Mouse (Mus musculus) neural tube, embryonic 12.5 days (tissue): ENCODE measurements around the gene Paxx. TPM values are rescaled to one million over a fixed set of nuclear protein-coding genes. Genes with fewer than 3 reads are reported as not detected.

Experiments
- ATAC-seq: fragments of 200-750 bp; cut with Nextera tagmentation; 2 replicates; pipeline ENCODE4 v1.8.0; 2017; ENCODE audit warnings: low read depth, mild to moderate bottlenecking, moderate TSS enrichment, moderate library complexity; ENCODE audit not compliant: low FRiP score
- H3K27ac ChIP-seq: fragments of 300-500 bp; sonication (generic); 2 replicates; pipeline ENCODE4 v1.5.1; 2016
- H3K27me3 ChIP-seq: fragments of 300-500 bp; sonication (generic); replicated peaks from 2 replicates; pipeline ENCODE4 v1.6.1; 2016; ENCODE audit warnings: mild to moderate bottlenecking
- H3K36me3 ChIP-seq: fragments of 300-500 bp; sonication (generic); 2 replicates; pipeline ENCODE4 v1.6.1; 2016; ENCODE audit warnings: mild to moderate bottlenecking
- H3K4me1 ChIP-seq: fragments of 300-500 bp; sonication (generic); 2 replicates; pipeline ENCODE4 v1.6.1; 2016
- H3K4me2 ChIP-seq: fragments of 300-500 bp; sonication (generic); replicated peaks from 2 replicates; pipeline ENCODE4 v1.6.1; 2016; ENCODE audit warnings: mild to moderate bottlenecking
- H3K4me3 ChIP-seq: fragments of 300-500 bp; sonication (generic); 2 replicates; pipeline ENCODE4 v1.5.1; 2016
- H3K9ac ChIP-seq: fragments of 300-500 bp; sonication (generic); 2 replicates; pipeline ENCODE4 v1.6.1; 2016; ENCODE audit warnings: mild to moderate bottlenecking
- H3K9me3 ChIP-seq: fragments of 300-500 bp; sonication (generic); 2 replicates; pipeline ENCODE4 v1.6.1; 2016; ENCODE audit warnings: mild to moderate bottlenecking
- WGBS: fragments of 180-500 bp; shearing (Covaris S2); methylation state at CpG from one replicate; pipeline ENCODE4 v1.1.7; 2016; 5-methylcytosine and 5-hydroxymethylcytosine counted together
- polyA plus RNA-seq: library from polyadenylated mRNA; unstranded; fragments of >200 nt; fragmentation: Nextera tagmentation; extraction: Ambion mirVana; gene quantifications from 2 replicates; pipeline ENCODE4 v1.2.1, GENCODE M21; 2016

Gene Paxx
- polyA plus RNA-seq, 1 experiment from 2014 or later: 52.5 TPM

DNA sequence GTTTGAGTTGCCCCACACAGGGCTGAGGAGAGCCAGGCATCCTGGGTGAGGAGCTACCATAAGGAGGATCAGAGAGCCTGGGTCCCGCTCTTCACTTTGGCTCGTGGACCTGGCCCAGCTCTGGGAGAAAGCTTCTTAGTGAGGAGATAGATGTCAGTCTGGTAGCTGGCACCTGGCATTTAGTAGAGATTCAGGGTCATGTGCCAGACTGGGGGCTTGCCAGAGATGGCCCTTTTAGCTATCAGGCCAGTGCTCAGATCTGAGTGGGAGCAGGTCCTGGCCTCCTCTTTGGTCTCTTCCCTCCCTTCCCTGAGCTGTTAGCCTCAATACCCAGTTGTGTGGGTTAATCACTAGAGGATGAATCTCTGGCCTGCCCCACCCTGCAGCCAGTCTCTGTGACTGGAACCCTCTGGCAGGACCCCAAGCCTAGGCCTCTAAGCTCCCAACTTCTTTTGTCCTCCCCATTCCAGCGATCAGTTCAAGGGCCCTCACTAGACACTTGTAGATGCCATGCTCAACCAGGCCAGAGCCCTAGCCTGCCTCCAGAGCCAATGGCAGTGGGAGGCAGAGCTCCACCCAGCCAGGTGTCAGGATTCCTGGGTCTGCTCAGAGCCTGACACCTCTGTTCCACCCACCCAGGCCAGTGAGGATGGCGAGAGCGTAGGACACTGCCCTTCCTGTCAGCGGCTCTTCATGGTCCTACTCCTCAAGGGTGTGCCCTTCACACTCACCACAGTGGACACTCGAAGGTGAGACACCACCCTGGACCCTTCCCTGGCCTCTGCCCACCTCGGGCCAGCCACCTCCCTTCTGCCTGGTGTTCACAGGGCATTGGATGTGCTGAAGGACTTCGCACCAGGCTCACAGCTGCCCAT lies 3.6 kb downstream of the Paxx start:
- Histone ChIP-seq H3K9ac (no peak overlapping the region), H3K4me3 (no peak overlapping the region), H3K27ac (no peak overlapping the region), H3K36me3 (peaks cover 16% of the 10 kb centered on the region), H3K27me3 (no peaks in the 10 kb centered on the region), H3K9me3 (no peaks in the 10 kb centered on the region), H3K4me2 (no peak overlapping the region), H3K4me1 (peaks cover 24% of the 10 kb centered on the region)
- ATAC-seq: no peak
- 87% methylated on average over 9 of the region's 9 CpGs for WGBS

DNA sequence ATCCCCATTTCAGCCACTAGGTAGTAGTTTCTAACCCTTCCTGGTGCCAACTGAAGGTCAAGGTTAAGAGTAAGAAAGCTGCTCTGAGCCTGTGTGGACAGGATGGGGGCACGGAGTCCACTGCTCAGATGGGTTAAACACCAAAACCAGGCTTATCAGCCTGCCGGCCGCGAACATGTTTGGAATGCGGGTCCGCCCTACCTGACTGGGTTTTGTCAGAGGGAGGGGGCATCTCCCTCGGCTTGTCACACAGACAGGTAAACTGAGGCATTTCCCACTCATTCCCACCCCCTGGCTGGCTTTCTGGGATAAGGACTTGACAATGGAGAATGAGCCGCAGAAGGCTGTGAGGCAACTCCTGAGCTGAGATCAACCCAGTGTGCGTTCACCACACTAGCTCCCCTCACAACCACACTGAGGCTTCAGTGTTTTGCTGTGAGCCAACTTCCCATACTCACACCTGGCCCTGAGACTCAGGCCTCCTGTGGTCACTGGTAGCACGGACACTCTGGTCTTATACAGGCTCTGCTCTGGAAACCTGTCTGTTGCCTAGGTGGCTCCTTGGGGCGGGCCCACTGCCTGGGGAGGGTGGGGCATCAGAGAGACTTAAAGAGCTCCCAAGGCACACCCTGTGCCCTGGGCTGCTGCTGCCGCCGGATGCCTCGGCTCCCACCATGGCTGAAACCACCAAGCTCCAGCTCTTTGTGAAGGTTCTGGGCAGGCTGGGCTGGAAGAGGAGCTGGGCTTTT lies 4.5 kb downstream of the Paxx start, which contains the start of gene Clic3:
TSS of gene Clic3 (plus strand) at position 634 of the 749 bp plus-strand sequence.
- WGBS: 70% methylated on average over 14 of the region's 14 CpGs

DNA sequence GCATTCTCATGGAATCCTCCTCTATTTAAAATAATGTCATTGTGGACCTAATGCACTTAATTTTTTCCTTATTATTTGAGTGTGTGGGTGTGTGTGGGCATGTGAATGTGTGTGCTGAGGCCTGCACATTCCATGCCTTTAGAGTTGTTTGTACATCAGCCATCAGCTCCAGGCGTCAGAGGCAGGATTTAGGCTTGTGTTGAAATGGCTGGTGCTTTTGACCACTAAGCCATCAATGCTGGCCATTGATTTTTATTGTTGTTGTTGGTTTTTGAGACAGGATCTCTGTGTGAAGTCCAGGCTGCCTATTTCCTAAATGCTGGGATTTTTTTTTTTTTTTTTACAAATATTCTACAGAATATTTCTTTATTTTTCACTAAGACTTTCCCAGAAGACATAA lies 7.9 kb downstream of the Paxx start:
- H3K4me1 ChIP-seq: no peaks in the 10 kb centered on the region
- ATAC-seq: no peak
- H3K27ac ChIP-seq: no peak overlapping the region
- no peak overlapping the region for H3K4me2 ChIP-seq
- no peaks in the 10 kb centered on the region for H3K27me3 ChIP-seq
- H3K9me3 ChIP-seq: no peaks in the 10 kb centered on the region
- no peak overlapping the region for H3K9ac ChIP-seq
- H3K36me3 ChIP-seq: peaks cover under 1% of the 10 kb centered on the region; the same call in 1 of the 2 replicates
- WGBS: 28% methylated on average over 1 of the region's 1 CpGs
- H3K4me3 ChIP-seq: no peak overlapping the region

More for the DNA sequence above, 4.5 kb downstream of the Paxx start, which contains the start of gene Clic3:
- no peak within 1 kb of the TSS for H3K9ac ChIP-seq
- no peak within 1 kb of the TSS for H3K27ac ChIP-seq
- peaks cover 16% of the 10 kb centered on the region for H3K36me3 ChIP-seq
- no peaks in the 10 kb centered on the region for H3K27me3 ChIP-seq
- H3K9me3 ChIP-seq: no peaks in the 10 kb centered on the region
- H3K4me1 ChIP-seq: peaks cover 23% of the 10 kb centered on the region
- H3K4me3 ChIP-seq: no peak within 1 kb of the TSS
- no peak within 1 kb of the TSS for H3K4me2 ChIP-seq
- no peak for ATAC-seq

DNA sequence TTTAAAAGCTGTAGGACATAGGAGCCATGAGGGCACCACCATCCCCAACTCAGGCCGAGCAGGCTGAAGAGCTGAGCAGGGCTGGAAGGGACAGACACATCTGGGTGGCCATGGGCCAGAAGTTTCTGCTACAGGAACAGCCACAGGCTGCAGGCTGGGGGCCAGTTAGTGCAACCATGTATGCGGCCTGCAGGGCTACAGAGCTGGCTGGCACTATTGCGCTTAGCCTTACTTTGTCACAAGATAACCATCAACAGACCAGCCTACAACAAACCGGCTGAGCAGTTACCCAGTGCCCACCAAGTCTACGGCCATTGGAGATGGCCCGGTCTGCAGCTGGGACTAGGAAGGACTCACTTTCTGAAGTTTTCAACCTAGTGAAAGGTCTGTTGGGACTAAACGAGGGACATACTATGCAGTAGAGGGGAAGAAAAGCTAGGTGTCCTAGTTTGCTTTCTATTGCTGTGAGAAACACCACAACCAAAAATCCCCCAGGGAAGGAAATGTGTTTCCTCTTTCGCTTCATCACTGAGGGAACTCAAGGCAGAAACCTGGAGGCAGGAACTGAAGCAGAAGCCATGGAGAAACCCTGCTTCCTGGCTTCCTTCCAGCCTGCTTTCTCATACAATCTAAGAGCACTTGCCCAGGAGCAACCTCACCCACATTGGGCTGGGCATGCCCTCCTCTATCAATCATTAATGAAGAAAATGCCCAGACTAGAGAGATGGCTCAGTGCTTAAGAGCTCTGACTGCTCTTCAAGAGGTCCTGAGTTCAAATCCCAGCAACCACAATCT lies 9.8 kb downstream of the Paxx start:
- 88% methylated on average over 8 of the region's 8 CpGs for WGBS
- peaks cover 19% of the 10 kb centered on the region for H3K36me3 ChIP-seq
- no peaks in the 10 kb centered on the region for H3K9me3 ChIP-seq
- no peak overlapping the region for H3K4me2 ChIP-seq
- H3K4me1 ChIP-seq: no peaks in the 10 kb centered on the region
- no peaks in the 10 kb centered on the region for H3K27me3 ChIP-seq
- H3K27ac ChIP-seq: no peak overlapping the region
- no peak overlapping the region for H3K4me3 ChIP-seq
- no peak for ATAC-seq
- no peak overlapping the region for H3K9ac ChIP-seq

DNA sequence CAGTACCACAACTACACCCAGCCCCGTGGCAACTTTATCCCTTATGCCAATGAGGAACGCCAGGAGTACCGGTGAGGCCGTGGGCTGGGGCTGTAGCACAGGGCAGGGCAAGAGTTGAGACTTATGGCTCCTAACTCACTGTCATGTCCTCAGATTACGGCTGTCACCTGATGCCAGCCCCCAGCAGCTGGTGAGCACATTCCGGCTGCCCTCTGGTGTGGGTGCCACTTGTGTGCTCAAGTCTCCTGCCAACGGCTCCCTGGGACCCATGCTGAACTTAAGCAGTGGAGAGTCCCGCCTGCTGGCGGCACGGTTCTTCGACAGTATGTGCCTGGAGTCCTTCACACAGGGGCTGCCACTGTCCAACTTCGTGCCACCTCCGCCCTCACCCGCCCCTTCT lies 18.2 kb downstream of the Paxx start:
- 91% methylated on average over 14 of the region's 14 CpGs for WGBS
- Histone ChIP-seq H3K4me2 (no peak overlapping the region), H3K27ac (no peak overlapping the region), H3K4me1 (no peaks in the 10 kb centered on the region), H3K9ac (no peak overlapping the region), H3K9me3 (no peaks in the 10 kb centered on the region), H3K4me3 (no peak overlapping the region), H3K27me3 (no peaks in the 10 kb centered on the region), H3K36me3 (peaks cover 91% of the 10 kb centered on the region)
- ATAC-seq: no peak

DNA sequence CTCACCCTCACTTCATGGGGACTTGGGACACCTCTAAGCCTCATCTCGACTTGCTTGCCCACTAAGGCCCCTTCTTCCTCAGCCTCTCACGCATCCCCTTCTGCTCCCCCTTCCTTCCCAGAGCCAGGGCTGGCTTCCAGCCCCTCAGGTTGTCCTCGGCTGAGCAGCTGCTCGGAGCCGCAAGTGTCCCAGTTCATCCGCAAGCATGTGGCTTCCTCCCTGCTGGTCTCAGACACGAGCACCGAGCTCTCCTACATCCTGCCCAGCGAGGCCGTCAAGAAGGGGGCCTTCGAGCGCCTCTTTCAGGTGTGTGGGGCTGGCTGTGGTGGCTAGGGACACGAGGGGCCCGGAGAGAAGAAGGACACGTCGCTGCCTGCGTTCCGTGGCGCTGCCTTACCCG lies 19.8 kb downstream of the Paxx start:
- WGBS: 91% methylated on average over 20 of the region's 20 CpGs
- Histone ChIP-seq H3K4me2 (no peak overlapping the region), H3K4me3 (no peak overlapping the region), H3K9ac (no peak overlapping the region), H3K27me3 (no peaks in the 10 kb centered on the region), H3K27ac (no peak overlapping the region), H3K9me3 (no peaks in the 10 kb centered on the region), H3K4me1 (no peaks in the 10 kb centered on the region), H3K36me3 (peaks cover 91% of the 10 kb centered on the region)
- no peak for ATAC-seq

DNA sequence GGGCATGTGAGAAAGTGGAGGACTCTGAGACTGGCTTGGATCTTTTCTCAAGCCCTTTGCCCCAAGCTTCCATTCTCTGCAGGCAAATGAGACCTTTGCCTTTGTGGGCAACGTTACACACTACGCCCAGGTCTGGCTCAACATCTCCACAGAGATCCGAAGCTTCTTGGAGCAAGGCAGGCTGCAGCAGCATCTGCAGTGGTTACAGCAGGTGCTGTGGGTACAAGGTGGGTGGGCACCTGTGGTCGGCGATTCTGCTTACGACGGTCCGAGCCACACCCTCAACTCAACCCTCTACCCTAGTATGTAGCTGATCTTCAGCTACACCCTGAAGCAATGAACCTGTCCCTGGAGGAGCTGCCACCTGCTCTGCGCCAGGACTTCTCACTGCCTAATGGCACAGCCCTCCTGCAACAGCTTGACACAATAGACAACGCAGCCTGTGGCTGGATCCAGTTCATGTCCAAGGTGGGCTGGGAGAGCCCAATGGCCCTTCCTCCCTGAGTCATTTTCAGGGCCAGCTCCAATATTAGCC lies 24.5 kb downstream of the Paxx start:
- Histone ChIP-seq H3K4me2 (no peak overlapping the region), H3K4me3 (no peak overlapping the region), H3K27ac (no peak overlapping the region), H3K9ac (no peak overlapping the region), H3K27me3 (no peaks in the 10 kb centered on the region), H3K36me3 (peaks cover 69% of the 10 kb centered on the region), H3K9me3 (no peaks in the 10 kb centered on the region), H3K4me1 (no peaks in the 10 kb centered on the region)
- WGBS: 91% methylated on average over 10 of the region's 10 CpGs
- no peak for ATAC-seq

DNA sequence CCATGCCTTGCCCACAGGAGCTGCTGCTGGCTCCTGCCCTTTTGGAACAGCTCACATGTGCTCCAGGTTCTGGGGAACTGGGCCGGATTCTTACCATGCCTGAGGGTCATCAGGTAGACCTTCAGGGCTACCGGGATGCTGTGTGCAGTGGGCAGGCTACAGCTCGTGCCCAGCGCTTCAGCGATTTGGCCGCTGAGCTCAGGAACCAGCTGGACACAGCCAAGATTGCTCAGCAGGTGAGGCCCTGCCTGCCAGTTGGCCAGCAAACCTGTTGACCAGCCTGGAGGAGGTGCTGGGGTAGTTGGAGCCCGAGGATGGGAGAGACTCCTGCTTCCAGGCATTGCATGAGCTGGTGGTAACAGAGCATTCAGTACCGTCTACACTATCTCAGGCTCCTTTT lies 26.6 kb downstream of the Paxx start:
- no peak for ATAC-seq
- Histone ChIP-seq H3K27ac (no peak overlapping the region), H3K4me1 (peaks cover 18% of the 10 kb centered on the region), H3K9ac (no peak overlapping the region), H3K4me2 (no peak overlapping the region), H3K27me3 (peaks cover 5% of the 10 kb centered on the region; the same call in 1 of the 2 replicates), H3K9me3 (no peaks in the 10 kb centered on the region), H3K36me3 (peaks cover 57% of the 10 kb centered on the region), H3K4me3 (no peak overlapping the region)
- 86% methylated on average over 8 of the region's 8 CpGs for WGBS

DNA sequence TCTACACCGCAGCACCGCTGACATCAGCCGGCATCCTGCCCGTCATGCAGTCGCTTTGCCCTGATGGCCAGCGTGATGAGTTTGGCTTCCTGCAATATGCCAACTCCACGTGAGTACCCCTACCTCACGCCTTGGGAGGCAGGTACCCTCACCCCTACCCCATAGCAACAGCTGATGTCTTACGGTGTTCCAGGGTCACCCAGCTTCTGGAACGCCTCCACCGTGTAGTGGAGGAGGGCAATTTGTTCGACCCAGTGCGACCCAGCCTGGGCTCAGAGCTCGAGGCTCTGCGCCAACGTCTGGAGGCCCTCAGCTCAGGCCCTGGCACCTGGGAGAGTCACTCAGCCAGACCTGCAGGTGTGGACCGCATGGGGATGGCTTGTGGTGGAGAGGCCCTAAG lies 27.8 kb downstream of the Paxx start:
- peaks cover 22% of the 10 kb centered on the region for H3K4me1 ChIP-seq
- H3K27ac ChIP-seq: no peak overlapping the region
- H3K4me3 ChIP-seq: no peak overlapping the region
- no peak for ATAC-seq
- WGBS: 92% methylated on average over 17 of the region's 17 CpGs
- H3K9ac ChIP-seq: no peak overlapping the region
- H3K4me2 ChIP-seq: no peak overlapping the region
- peaks cover 45% of the 10 kb centered on the region for H3K36me3 ChIP-seq
- H3K9me3 ChIP-seq: no peaks in the 10 kb centered on the region
- H3K27me3 ChIP-seq: peaks cover 5% of the 10 kb centered on the region; the same call in 1 of the 2 replicates

DNA sequence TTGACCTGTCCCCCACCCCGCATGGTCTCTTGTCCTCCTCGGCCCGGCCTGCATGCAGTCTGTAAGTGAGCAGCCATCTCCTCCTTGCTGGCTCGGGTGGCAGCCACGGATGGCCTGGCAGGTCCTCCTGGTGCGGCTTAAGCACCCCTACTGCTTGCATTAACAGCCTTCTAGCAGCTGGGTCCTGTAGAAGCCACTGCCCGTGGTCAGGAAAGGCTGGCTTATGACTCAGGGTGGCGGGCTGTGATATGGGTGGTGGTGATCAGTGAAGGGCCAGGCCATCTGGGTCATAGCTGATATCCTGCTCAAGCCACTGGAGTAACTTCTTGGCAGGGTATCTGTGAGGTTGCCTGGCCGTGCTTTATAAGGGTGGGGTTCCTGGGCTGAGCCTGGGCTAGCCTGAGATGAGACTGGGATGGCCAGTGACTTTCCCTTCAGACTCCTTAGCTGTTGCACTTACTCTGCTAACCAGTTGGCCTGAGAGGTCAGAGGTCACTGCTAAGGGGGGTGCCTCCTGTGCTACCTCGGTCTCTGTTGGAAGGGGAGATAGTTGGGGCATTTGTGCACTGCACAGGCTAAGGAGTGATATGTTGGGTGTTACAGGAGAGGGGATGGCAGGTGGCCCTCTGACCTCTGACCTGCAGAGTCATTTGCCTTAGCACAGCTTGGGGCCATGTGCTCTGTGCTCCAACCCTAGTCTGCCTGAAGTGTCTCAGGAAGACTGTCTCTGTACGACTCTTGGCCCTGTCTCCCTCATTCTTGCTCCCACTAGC lies 28.4 kb downstream of the Paxx start:
- Histone ChIP-seq H3K27ac (no peak overlapping the region), H3K9ac (no peak overlapping the region), H3K9me3 (no peaks in the 10 kb centered on the region), H3K4me3 (no peak overlapping the region), H3K27me3 (peaks cover 5% of the 10 kb centered on the region; the same call in 1 of the 2 replicates), H3K4me2 (no peak overlapping the region), H3K4me1 (peaks cover 22% of the 10 kb centered on the region), H3K36me3 (peaks cover 39% of the 10 kb centered on the region)
- 80% methylated on average over 11 of the region's 11 CpGs for WGBS
- ATAC-seq: no peak

DNA sequence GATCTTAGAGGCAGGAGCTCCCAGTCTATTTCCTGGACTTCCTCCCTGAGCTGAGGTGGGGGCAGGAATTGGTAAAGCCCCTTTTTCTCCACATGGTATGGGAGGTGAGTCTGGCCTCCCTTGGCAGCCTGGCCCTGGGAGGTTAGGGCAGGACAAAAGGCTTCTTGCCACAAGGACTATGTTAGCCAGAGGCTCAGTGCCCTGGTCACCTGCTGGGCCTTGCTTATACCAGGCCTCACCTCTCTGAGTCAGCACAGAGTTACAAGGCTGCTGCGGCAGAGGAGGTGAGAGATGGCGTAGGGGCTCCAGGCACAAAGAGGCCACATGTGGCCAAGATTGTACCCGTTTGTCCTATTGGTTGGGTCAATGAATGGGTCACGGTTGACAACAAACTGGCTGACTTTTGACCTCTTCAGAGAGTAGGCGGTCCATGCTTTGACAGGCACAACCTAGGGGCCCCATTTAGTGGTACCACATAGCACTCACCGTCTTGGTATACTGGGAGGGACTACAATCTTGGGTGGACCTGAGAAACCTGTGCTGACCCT lies 29.5 kb downstream of the Paxx start:
- ATAC-seq: no peak
- Histone ChIP-seq H3K9me3 (no peaks in the 10 kb centered on the region), H3K27me3 (peaks cover 5% of the 10 kb centered on the region; the same call in 1 of the 2 replicates), H3K36me3 (peaks cover 28% of the 10 kb centered on the region), H3K4me3 (no peak overlapping the region), H3K27ac (no peak overlapping the region), H3K9ac (no peak overlapping the region), H3K4me2 (no peak overlapping the region; the same call in 1 of the 2 replicates), H3K4me1 (peaks cover 22% of the 10 kb centered on the region)
- 52% methylated on average over 6 of the region's 6 CpGs for WGBS
